Mouse (Mus musculus) hindbrain, embryonic 12.5 days (tissue): ENCODE data around the gene Pcsk2. TPM values are rescaled to one million over a fixed set of nuclear protein-coding genes. Genes with fewer than 3 reads are reported as not detected.

Experiments
- ATAC-seq: fragments of 200-750 bp; cut with Nextera tagmentation; 2 replicates; pipeline ENCODE4 v1.8.0; 2017; ENCODE audit warnings: moderate TSS enrichment; ENCODE audit not compliant: low FRiP score
- H3K27ac ChIP-seq: fragments of 300-500 bp; sonication (generic); 2 replicates; pipeline ENCODE4 v1.5.1; 2016; ENCODE audit warnings: mild to moderate bottlenecking
- H3K27me3 ChIP-seq: fragments of 300-500 bp; sonication (generic); 2 replicates; pipeline ENCODE4 v1.6.1; 2016; ENCODE audit warnings: mild to moderate bottlenecking
- H3K36me3 ChIP-seq: fragments of 300-500 bp; sonication (generic); 2 replicates; pipeline ENCODE4 v1.6.1; 2016; ENCODE audit warnings: mild to moderate bottlenecking
- H3K4me1 ChIP-seq: fragments of 300-500 bp; sonication (generic); 2 replicates; pipeline ENCODE4 v1.6.1; 2016
- H3K4me2 ChIP-seq: fragments of 300-500 bp; sonication (generic); replicated peaks from 2 replicates; pipeline ENCODE4 v1.6.1; 2016; ENCODE audit warnings: mild to moderate bottlenecking
- H3K4me3 ChIP-seq: fragments of 300-500 bp; sonication (generic); 2 replicates; pipeline ENCODE4 v1.5.1; 2016; ENCODE audit warnings: mild to moderate bottlenecking
- H3K9ac ChIP-seq: fragments of 300-500 bp; sonication (generic); 2 replicates; pipeline ENCODE4 v1.6.1; 2016; ENCODE audit warnings: mild to moderate bottlenecking, moderate library complexity
- H3K9me3 ChIP-seq: fragments of 300-500 bp; sonication (generic); replicated peaks from 2 replicates; pipeline ENCODE4 v1.6.1; 2016; ENCODE audit warnings: mild to moderate bottlenecking
- WGBS: fragments of 180-500 bp; shearing (Covaris S2); methylation state at CpG from one replicate; pipeline ENCODE4 v1.1.7; 2016; 5-methylcytosine and 5-hydroxymethylcytosine counted together
- polyA plus RNA-seq: library from polyadenylated mRNA; unstranded; fragments of >200 nt; fragmentation: Nextera tagmentation; extraction: Ambion mirVana; gene quantifications from 2 replicates; pipeline ENCODE4 v1.2.1, GENCODE M21; 2016

The Pcsk2 gene
- polyA plus RNA-seq, 1 experiment from 2014 or later, result 8.6 TPM

DNA sequence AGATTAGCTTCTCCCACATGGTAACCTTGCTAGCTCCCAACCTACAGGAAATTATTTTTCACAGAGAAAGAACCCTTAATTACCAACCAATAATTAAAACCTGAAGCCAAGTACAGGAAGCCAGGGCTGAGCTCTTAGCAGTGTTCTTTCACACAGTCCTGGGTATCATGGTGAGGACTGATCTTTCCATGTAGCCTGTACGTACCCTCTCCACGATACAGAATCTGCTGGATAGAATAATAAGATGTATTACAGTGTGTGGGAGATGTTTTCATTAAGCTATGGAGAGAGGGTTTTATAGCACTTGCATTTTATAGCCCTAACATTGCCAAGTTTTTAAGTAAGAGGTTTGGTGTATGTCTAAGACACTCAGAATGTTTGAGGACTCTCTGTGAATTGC is 164.0 kb downstream of the Pcsk2 start:
- whole genome bisulfite sequencing, result 94% methylated on average over 2 of the region's 2 CpGs
- H3K4me3 ChIP-seq, result no peak overlapping the region
- H3K27ac ChIP-seq, result no peak overlapping the region
- H3K4me2 ChIP-seq, result no peak overlapping the region
- H3K36me3 ChIP-seq, result no peaks in the 10 kb centered on the region
- H3K9ac ChIP-seq, result no peak overlapping the region
- no peaks in the 10 kb centered on the region for H3K9me3 ChIP-seq
- H3K27me3 ChIP-seq, result no peaks in the 10 kb centered on the region
- ATAC-seq, result no peak
- no peaks in the 10 kb centered on the region for H3K4me1 ChIP-seq

DNA sequence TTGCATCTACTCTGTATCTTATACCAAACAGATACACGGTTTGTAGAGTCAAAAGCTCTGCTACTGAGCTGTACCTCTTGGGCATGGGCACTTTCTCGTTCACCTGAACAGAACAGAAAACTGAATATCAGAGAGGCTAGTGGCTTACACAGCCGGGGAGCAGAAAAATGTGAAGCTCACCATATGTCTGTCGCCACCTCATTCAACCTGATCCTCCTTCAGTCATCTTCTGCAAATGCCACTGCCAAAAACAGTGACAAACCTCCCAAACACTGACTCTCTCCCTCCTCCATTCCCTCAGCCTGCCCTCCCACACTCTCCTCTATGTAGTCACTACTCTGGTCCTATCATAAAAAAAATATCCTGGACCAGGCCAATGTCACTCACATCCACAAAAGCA is 165.9 kb downstream of the Pcsk2 start:
- no peaks in the 10 kb centered on the region for H3K36me3 ChIP-seq

DNA sequence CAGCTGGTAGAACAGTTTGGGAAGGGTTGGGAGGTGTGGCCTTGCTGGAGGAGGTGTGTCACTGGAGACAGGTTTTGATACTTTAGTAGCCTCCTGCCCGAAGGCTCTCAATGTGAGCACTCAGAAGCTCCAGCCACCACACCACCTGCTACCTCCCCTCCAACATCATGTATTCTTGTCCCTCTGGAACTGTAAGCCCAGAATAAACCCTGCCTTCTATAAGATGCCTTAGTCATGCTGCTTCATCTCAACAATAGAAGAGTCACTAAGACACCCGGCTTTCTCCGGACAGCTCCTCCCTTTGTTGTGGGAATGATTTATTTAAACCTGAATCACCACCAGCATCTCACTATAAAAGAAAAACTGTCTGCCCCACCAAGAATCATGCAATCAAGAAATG is 166.9 kb downstream of the Pcsk2 start:
- no peaks in the 10 kb centered on the region for H3K4me1 ChIP-seq
- H3K4me3 ChIP-seq, result no peak overlapping the region
- no peak overlapping the region for H3K9ac ChIP-seq
- H3K9me3 ChIP-seq, result no peaks in the 10 kb centered on the region
- WGBS, result 55% methylated on average over 3 of the region's 3 CpGs
- H3K4me2 ChIP-seq, result no peak overlapping the region
- H3K36me3 ChIP-seq, result no peaks in the 10 kb centered on the region
- no peaks in the 10 kb centered on the region for H3K27me3 ChIP-seq
- no peak overlapping the region for H3K27ac ChIP-seq
- peak; percentile 41 for ATAC-seq

More for the DNA sequence above, 165.9 kb downstream of the Pcsk2 start:
- no peaks in the 10 kb centered on the region for H3K9me3 ChIP-seq
- H3K9ac ChIP-seq, result no peak overlapping the region
- H3K4me1 ChIP-seq, result no peaks in the 10 kb centered on the region
- no peaks in the 10 kb centered on the region for H3K27me3 ChIP-seq
- ATAC-seq, result no peak
- H3K4me3 ChIP-seq, result no peak overlapping the region
- 82% methylated on average over 4 of the region's 4 CpGs for WGBS
- H3K27ac ChIP-seq, result no peak overlapping the region
- no peak overlapping the region for H3K4me2 ChIP-seq

DNA sequence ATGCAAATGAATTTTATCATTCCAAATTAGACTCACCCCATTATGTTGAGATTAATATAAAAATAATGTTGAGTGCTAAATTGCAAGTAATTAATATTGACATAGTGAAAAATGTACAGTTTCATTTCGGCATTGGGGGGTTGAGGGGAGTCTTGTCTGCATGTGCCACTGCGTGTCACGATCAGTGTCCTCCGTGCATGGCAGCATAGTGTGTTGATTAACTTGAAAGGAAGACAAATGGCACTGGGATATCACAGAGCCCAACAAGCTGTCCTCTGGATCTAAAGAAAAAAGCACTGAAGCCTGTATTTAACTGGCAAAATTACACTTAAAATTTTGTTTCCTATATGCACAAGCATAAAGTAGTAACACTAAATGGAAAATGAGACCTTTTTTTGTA is 167.9 kb downstream of the Pcsk2 start:
- ATAC-seq, result peak; percentile 73; the same call in 1 of the 2 replicates
- H3K9me3 ChIP-seq, result no peaks in the 10 kb centered on the region
- WGBS, result 60% methylated on average over 4 of the region's 4 CpGs
- no peak overlapping the region for H3K4me2 ChIP-seq
- no peak overlapping the region for H3K27ac ChIP-seq
- no peak overlapping the region for H3K4me3 ChIP-seq
- no peaks in the 10 kb centered on the region for H3K4me1 ChIP-seq
- H3K9ac ChIP-seq, result no peak overlapping the region
- H3K27me3 ChIP-seq, result no peaks in the 10 kb centered on the region
- no peaks in the 10 kb centered on the region for H3K36me3 ChIP-seq

DNA sequence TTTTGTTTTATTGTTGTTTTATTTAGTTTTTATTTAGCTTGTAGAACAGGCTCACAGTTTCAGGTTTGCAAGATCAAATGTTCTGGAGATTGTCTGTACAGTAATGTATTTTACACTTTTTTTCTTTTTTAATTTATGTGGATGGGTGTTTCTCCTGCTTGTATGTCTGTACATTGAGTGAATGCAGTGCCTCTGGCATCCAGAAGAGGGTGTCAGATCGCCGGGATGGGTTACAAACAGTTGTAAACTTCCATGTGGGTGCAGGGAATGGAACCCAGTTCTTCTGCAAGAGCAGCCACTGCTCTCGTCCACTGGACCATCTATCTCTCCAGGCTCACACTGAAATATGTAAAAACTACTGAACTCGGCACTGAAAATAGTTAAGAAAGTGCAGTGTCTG is 169.2 kb downstream of the Pcsk2 start:
- no peak overlapping the region for H3K9ac ChIP-seq
- H3K4me3 ChIP-seq, result no peak overlapping the region
- no peaks in the 10 kb centered on the region for H3K4me1 ChIP-seq
- ATAC-seq, result no peak
- no peaks in the 10 kb centered on the region for H3K27me3 ChIP-seq
- H3K36me3 ChIP-seq, result no peaks in the 10 kb centered on the region
- WGBS, result 72% methylated on average over 4 of the region's 4 CpGs
- H3K27ac ChIP-seq, result no peak overlapping the region
- no peak overlapping the region for H3K4me2 ChIP-seq
- no peaks in the 10 kb centered on the region for H3K9me3 ChIP-seq

DNA sequence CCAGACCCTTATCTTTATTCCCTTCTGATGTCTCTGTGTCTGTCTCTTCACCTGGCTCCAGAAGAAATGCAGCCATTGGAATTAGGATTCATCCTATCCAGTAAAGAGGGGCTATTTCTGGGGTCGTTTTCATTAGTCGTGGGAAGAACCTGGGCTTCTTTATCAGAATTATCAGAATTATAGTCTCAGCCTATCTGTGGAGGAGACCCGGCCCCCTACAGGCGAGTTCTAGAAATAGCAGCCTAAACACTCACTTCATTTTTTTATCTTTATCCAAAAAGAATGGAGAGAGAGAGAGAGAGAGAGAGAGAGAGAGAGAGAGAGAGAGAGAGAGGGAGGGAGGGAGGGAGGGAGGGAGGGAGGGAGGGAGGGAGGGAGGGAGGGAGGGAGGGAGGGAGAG is 177.3 kb downstream of the Pcsk2 start:
- H3K9ac ChIP-seq, result no peak overlapping the region
- H3K36me3 ChIP-seq, result no peaks in the 10 kb centered on the region
- no peak for ATAC-seq
- H3K4me2 ChIP-seq, result no peak overlapping the region
- no peak overlapping the region for H3K27ac ChIP-seq
- WGBS, result 27% methylated on average over 4 of the region's 4 CpGs
- H3K4me3 ChIP-seq, result no peak overlapping the region
- H3K9me3 ChIP-seq, result no peaks in the 10 kb centered on the region
- H3K4me1 ChIP-seq, result no peaks in the 10 kb centered on the region
- no peaks in the 10 kb centered on the region for H3K27me3 ChIP-seq

DNA sequence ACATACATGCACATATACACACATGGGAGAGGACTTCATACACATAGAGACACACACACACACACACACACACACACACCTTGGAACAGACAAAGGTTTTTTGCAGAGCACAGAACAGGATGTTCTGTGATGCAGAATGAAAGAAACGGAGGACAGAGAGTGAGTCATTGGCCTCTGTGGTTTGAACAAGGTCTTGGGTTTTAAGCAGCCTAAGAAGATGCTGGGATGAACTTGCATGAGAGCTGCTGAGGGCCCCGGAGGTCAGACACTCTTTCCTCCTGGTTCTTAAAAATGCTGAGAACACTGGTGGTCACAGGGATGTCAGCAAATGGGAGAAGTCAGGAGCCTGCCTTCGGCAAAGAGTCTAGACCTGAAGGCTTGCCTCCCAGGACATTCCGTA is 178.1 kb downstream of the Pcsk2 start:
- H3K27me3 ChIP-seq, result no peaks in the 10 kb centered on the region
- no peak overlapping the region for H3K27ac ChIP-seq
- ATAC-seq, result no peak
- no peak overlapping the region for H3K9ac ChIP-seq
- no peaks in the 10 kb centered on the region for H3K36me3 ChIP-seq
- no peaks in the 10 kb centered on the region for H3K4me1 ChIP-seq
- WGBS, result 88% methylated on average over 4 of the region's 4 CpGs
- H3K4me3 ChIP-seq, result no peak overlapping the region
- no peak overlapping the region for H3K4me2 ChIP-seq
- no peaks in the 10 kb centered on the region for H3K9me3 ChIP-seq

DNA sequence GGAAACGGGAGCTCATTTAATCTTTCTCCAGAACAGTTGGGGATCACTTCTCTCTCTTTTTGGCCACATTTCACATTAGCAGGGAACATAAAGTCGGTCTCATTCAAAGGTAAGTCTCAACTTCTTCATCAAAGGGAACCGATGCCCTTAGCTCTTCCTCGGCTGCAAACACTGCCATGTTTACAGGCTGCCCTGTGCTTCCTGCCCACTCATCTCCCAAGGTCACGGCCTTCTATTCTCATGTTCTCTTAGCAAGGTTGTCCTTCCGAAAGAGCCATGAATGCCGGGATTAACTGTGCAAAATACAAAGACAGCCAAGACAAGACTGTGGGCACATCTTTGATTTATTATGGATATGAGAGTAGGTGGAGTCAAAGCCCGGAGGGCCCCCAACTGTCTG is 178.8 kb downstream of the Pcsk2 start:
- Histone ChIP-seq H3K4me2 (no peak overlapping the region), H3K36me3 (no peaks in the 10 kb centered on the region), H3K4me1 (no peaks in the 10 kb centered on the region), H3K27me3 (no peaks in the 10 kb centered on the region), H3K4me3 (no peak overlapping the region), H3K27ac (no peak overlapping the region), H3K9ac (no peak overlapping the region), H3K9me3 (no peaks in the 10 kb centered on the region)
- ATAC-seq, result no peak
- 86% methylated on average over 8 of the region's 8 CpGs for WGBS

DNA sequence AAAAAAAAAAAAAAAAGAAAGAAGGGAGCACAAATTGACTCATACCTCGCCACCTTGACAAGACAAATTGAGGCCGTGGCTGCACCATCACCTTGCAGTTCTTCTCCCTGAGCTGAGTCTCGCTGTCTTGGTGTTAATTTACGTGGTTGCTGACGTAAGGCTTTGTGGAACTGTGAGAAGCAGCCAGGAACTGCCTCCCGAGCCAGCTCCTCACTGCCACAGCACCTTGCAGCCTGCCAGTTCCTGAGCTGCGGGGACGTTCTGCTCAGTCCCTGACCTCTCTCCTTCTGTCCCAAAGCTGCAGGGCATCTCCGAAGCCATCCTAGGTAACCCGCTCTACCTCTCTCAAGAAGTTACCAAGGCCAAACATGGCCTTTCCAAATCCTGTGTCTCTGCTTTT is 186.5 kb downstream of the Pcsk2 start:
- Histone ChIP-seq H3K36me3 (no peaks in the 10 kb centered on the region), H3K27ac (no peak overlapping the region), H3K4me3 (no peak overlapping the region), H3K9me3 (no peaks in the 10 kb centered on the region), H3K4me1 (no peaks in the 10 kb centered on the region), H3K4me2 (no peak overlapping the region), H3K9ac (no peak overlapping the region), H3K27me3 (no peaks in the 10 kb centered on the region)
- ATAC-seq, result no peak
- 87% methylated on average over 10 of the region's 10 CpGs for WGBS

DNA sequence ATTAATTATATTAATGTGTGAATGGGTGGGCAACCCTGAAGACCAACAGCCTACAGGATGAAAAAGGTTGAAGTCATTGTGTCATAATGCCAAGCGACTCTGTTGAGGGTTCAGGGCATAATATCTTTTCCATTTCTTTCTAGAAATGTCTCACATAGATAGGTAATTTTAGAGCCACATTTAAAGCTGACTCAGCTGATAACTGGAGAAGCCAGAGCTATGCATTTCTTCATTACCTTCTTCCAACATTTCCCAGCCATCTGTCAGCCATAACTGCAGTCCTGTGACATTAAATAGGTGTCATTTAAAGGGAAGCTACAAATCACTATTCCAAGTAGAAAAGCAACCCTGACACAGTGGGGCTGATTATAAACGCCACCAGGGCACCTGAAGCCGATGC is 189.5 kb downstream of the Pcsk2 start:
- no peak overlapping the region for H3K27ac ChIP-seq
- no peak overlapping the region for H3K4me2 ChIP-seq
- H3K27me3 ChIP-seq, result no peaks in the 10 kb centered on the region
- whole genome bisulfite sequencing, result 87% methylated on average over 3 of the region's 3 CpGs
- H3K9ac ChIP-seq, result no peak overlapping the region
- H3K36me3 ChIP-seq, result no peaks in the 10 kb centered on the region
- no peaks in the 10 kb centered on the region for H3K4me1 ChIP-seq
- no peaks in the 10 kb centered on the region for H3K9me3 ChIP-seq
- ATAC-seq, result no peak
- H3K4me3 ChIP-seq, result no peak overlapping the region

DNA sequence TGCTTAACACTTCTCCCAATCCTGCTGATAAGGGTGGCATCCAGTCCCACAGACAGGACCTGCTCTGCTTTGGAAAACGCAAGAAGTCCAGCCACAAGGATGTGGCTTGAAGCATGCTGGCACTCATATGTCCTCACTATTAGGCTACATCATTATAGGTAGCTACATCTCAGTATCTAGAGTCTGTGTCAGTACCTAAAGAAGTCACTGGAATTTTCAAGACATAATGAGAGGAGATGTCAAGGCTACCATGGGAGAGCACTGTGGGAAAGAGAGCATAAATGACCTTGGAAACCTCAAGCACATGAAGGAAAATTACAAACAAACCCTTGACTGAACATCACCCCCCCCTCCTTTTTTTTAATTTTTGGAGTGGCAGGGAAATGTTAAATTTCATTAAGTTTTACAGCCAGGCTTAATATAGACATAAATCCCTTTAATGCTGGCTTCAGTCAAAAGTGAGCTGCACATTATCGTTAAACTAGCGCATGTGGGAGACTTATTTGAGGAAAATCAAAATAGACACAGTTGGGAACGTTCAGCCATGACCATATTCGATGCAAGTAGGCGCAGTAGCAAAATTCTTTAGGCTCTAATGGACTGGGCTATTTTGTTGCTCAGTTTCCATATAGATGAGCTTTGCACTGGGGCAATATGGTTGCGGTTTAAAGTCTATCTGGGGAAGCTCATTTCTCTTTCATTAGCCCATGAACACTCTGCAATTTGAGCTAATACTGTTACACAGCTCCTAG is 193.7 kb downstream of the Pcsk2 start:
- Histone ChIP-seq H3K4me1 (no peaks in the 10 kb centered on the region), H3K27me3 (no peaks in the 10 kb centered on the region), H3K4me2 (no peak overlapping the region), H3K36me3 (no peaks in the 10 kb centered on the region), H3K27ac (no peak overlapping the region), H3K9me3 (no peaks in the 10 kb centered on the region), H3K9ac (no peak overlapping the region), H3K4me3 (no peak overlapping the region)
- ATAC-seq, result no peak
- WGBS, result 90% methylated on average over 7 of the region's 7 CpGs

DNA sequence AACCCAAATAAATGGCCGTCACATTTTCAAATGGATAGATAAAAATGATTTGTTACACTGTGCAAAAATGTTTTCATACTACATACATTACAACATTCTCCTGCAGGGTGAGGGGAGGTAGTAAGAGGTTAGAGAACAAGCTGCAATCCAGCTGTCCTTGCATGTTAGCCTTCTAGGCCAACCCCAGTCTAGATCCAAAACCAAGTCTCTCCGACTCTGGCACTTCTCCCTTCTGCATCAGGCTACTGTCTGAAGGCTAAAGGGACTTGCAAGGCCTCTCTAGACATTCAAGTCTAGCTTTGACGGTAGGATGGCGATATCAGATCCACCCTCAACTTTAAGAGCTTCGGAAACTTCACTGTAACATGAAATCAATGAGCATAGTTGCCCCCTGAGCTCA is 196.5 kb downstream of the Pcsk2 start:
- H3K4me1 ChIP-seq, result no peaks in the 10 kb centered on the region
- ATAC-seq, result no peak
- no peaks in the 10 kb centered on the region for H3K36me3 ChIP-seq
- H3K9me3 ChIP-seq, result no peaks in the 10 kb centered on the region
- WGBS, result 83% methylated on average over 5 of the region's 5 CpGs
- no peak overlapping the region for H3K27ac ChIP-seq
- H3K4me3 ChIP-seq, result no peak overlapping the region
- no peak overlapping the region for H3K9ac ChIP-seq
- H3K27me3 ChIP-seq, result no peaks in the 10 kb centered on the region
- H3K4me2 ChIP-seq, result no peak overlapping the region

DNA sequence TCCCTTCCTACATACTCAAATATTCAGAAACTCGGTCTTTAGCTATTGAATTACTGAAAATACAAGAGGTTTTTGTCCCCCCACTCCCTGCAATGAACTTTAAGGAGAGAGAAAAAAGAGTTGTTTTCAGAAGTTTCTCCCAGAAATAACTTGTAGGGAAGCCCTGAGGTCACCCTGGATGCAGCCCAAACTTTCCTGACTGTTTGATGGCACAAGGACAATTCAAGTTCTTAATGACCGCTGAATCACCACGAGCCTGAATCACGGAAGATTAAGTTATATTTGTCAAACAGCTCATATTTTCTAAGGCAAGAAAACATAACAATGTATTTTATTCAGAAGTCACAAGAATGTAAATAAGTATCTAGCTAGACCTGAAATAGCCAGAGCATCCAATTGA is 197.1 kb downstream of the Pcsk2 start:
- H3K27ac ChIP-seq, result no peak overlapping the region
- no peaks in the 10 kb centered on the region for H3K27me3 ChIP-seq
- no peak overlapping the region for H3K9ac ChIP-seq
- H3K4me1 ChIP-seq, result no peaks in the 10 kb centered on the region
- no peaks in the 10 kb centered on the region for H3K36me3 ChIP-seq
- H3K4me3 ChIP-seq, result no peak overlapping the region
- ATAC-seq, result no peak
- H3K9me3 ChIP-seq, result no peaks in the 10 kb centered on the region
- no peak overlapping the region for H3K4me2 ChIP-seq
- WGBS, result 89% methylated on average over 4 of the region's 4 CpGs
